Mouse (Mus musculus): ENCODE measurements around the gene Flcn. TPM values are rescaled to one million over a fixed set of nuclear protein-coding genes. Genes with fewer than 3 reads are reported as not detected.
A peak's percentile ranks its signal among the peaks of the same experiment; 100 is the strongest.

The Flcn gene
- polyA plus RNA-seq, 1 experiment from 2014 or later, result 32.2 TPM

DNA sequence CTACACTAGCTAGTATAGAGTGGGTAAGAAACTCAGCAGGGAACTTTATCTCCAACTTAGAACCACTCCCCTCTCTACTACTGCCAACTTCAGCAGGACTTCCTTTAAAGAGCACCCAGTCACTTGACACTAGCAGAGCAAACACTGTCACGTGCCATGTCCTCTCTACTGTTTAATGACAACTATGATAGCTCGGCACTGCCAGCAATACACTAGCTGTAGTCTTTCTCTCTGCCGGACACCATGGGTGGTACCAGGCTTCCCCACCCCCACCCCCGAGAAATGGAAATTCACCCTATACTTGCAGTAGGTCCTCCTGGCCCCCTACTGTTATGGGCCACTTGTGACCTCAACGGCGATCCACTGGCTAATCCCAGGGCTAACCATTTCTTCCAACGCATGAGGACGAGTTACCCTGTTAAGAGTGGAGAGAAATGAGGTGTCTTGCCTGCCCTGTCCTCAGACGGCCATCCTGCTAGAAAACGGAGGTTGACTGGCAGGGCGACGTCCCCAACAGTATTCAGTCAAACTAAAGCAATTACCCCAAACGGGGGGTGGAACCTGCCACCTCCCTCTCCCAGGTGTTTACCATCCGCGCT, 646 bp downstream of the Flcn start:
- Histone ChIP-seq H3K9me3 (ENCODE audit: control insufficient read depth, low read length) (no peaks in the 10 kb centered on the region), H3K36me3 (ENCODE audit: control insufficient read depth, insufficient read depth, low read length) (peaks cover 37% of the 10 kb centered on the region), H3K9ac (ENCODE audit: low read depth, low read length) (peak overlapping the region; percentile 92), H3K4me2 (ENCODE audit: low read depth, low read length) (peak overlapping the region; percentile 92), H3K27ac (replicated peaks; ENCODE audit: low read depth, low read length) (peak overlapping the region; percentile 96), H3K27me3 (replicated peaks; ENCODE audit: control insufficient read depth, insufficient read depth, low read length) (no peaks in the 10 kb centered on the region), H3K4me1 (ENCODE audit: control insufficient read depth, insufficient read depth, low read length) (peaks cover 15% of the 10 kb centered on the region), H3K4me3 (ENCODE audit: low read depth, low read length) (peak overlapping the region; percentile 65)
- ATAC-seq (ENCODE audit: low read depth) (no peak; the same call in 1 of the 2 replicates), DNase-seq (ENCODE audit: low spot score) (peak; percentile 67)
- 2% methylated on average over 15 of the region's 15 CpGs for WGBS

DNA sequence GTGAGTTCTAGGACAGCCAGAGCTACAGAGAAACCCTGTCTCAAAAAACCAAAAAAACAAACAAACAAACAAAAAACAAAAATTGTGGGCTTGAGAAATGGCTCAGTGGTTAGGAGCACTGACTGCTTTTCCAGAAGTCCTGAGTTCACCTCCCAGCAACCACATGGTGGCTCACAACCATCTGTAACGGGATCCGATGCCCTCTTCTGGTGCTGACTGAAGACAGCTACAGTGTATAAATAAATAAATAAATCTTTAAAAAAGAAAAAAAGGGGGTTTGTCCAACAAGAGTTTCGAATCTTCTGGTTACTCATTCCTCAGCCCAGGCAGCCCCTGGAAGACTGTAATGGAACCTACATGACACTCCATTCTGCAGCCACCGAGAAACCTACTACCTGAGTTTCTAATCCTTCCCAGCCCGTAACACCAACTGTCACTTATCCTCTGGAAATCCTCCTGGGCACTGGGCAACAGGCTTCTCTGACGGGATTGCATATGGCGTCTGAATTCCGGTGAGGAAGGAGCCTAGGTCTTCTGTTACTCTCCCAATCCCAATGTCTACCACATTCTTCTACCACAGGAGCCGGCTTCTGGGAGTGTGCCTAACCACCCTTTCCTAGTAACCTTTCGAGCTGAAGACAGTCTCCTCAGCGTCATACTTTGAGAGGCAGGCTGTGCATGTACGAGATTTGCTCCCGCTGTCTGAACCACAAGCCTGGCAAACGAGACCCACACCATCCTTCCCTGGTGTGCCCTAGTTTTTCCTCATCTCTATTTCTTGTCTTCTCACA, 1.5 kb downstream of the Flcn start:
- Histone ChIP-seq H3K9ac (ENCODE audit: low read depth, low read length) (peak overlapping the region; percentile 92), H3K36me3 (ENCODE audit: control insufficient read depth, insufficient read depth, low read length) (peaks cover 44% of the 10 kb centered on the region), H3K4me1 (ENCODE audit: control insufficient read depth, insufficient read depth, low read length) (peaks cover 15% of the 10 kb centered on the region), H3K4me3 (ENCODE audit: low read depth, low read length) (peak overlapping the region; percentile 65), H3K27me3 (replicated peaks; ENCODE audit: control insufficient read depth, insufficient read depth, low read length) (no peaks in the 10 kb centered on the region), H3K27ac (replicated peaks; ENCODE audit: low read depth, low read length) (peak overlapping the region; percentile 96; the same call in 1 of the 2 replicates), H3K4me2 (ENCODE audit: low read depth, low read length) (peak overlapping the region; percentile 92), H3K9me3 (ENCODE audit: control insufficient read depth, low read length) (no peaks in the 10 kb centered on the region)
- DNase-seq (ENCODE audit: low spot score) (no peak), ATAC-seq (ENCODE audit: low read depth) (no peak)
- WGBS, result 57% methylated on average over 14 of the region's 14 CpGs

DNA sequence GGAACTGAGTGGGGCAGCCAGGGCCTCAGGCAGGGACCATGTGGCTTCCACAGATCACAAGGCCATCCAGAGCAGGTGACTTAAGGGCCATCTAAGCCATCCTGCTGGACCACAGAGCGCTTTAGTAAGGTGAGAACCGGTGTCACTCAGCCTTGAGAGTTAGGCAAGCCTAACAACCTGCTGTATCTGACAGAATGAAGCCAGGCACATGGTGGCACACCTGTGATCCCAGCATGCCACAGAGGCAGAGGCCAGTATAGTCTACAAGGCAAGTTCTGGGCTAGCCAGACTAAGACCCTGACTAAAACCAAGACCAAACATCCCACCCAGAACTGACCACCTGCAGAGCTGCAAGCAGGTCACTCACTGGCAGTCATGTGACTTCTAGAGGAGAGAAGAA, 4.2 kb downstream of the Flcn start:
- Histone ChIP-seq H3K4me1 (ENCODE audit: control insufficient read depth, insufficient read depth, low read length) (peaks cover 10% of the 10 kb centered on the region), H3K4me2 (ENCODE audit: low read depth, low read length) (no peak overlapping the region), H3K27ac (replicated peaks; ENCODE audit: low read depth, low read length) (no peak overlapping the region), H3K27me3 (replicated peaks; ENCODE audit: control insufficient read depth, insufficient read depth, low read length) (no peaks in the 10 kb centered on the region), H3K4me3 (ENCODE audit: low read depth, low read length) (no peak overlapping the region), H3K36me3 (ENCODE audit: control insufficient read depth, insufficient read depth, low read length) (peaks cover 70% of the 10 kb centered on the region), H3K9me3 (ENCODE audit: control insufficient read depth, low read length) (no peaks in the 10 kb centered on the region), H3K9ac (ENCODE audit: low read depth, low read length) (no peak overlapping the region)
- no peak for ATAC-seq (ENCODE audit: low read depth)
- WGBS, result 83% methylated on average over 2 of the region's 2 CpGs
- no peak for DNase-seq (ENCODE audit: low spot score)

DNA sequence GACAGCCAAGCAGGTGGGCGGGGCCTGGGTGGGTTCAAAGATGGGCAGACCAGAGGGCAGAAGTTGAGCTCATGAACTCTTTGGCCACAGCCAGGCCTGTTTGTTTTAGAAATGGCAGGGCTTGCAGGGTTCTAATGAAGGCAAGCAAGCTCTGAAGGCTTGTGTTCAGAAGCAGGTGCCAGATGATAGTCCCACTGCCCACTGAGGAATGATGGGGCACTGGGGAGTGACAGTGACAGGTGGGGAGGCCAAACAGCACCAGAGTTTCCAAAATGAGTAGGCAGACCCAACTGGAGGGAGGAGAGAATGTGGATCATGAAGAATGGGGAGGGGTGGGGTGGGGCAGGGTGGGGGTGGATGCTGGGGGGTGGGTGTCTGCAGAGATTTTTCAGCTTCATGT, 4.6 kb downstream of the Flcn start:
- Histone ChIP-seq H3K4me2 (ENCODE audit: low read depth, low read length) (no peak overlapping the region), H3K4me1 (ENCODE audit: control insufficient read depth, insufficient read depth, low read length) (peaks cover 8% of the 10 kb centered on the region), H3K9me3 (ENCODE audit: control insufficient read depth, low read length) (no peaks in the 10 kb centered on the region), H3K36me3 (ENCODE audit: control insufficient read depth, insufficient read depth, low read length) (peaks cover 74% of the 10 kb centered on the region), H3K27ac (replicated peaks; ENCODE audit: low read depth, low read length) (no peak overlapping the region), H3K27me3 (replicated peaks; ENCODE audit: control insufficient read depth, insufficient read depth, low read length) (no peaks in the 10 kb centered on the region), H3K9ac (ENCODE audit: low read depth, low read length) (no peak overlapping the region), H3K4me3 (ENCODE audit: low read depth, low read length) (no peak overlapping the region)
- 83% methylated on average over 1 of the region's 1 CpGs for WGBS
- ATAC-seq (ENCODE audit: low read depth) (no peak), DNase-seq (ENCODE audit: low spot score) (peak; percentile 45)

DNA sequence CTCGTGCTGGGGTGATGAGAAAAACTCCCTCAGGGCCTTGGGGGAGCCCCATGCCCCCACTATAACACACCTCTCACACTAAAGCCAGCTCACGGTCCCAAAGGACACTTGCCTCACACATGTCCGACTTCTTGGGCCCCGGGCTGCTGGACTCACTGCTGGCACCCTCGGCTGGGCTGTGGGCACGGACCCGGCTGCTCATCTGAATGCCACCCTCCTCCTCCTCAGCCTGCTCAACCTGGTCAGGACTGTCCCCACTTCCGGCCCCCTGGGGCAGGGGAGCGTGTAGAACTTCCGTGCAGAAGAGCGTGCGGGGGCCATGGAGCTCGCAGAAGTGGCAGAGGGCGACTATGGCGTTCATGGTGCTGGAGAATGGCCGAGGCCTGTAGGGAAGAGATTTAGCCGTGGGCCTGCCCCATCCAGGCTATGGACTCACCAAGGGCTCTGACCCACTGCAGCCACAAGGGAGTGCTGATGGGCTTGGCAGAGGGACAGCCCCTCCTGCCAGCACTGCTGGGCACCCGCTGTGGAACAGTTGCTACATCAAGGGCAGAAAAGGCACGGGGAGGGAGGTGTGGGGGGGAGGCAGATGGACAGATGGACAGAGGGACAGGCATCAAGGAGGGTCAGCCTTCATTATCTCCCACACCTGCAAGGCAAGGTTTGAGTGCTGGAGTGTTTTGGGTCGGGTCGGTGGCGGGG, 5.3 kb downstream of the Flcn start:
- DNase-seq (ENCODE audit: low spot score) (no peak), ATAC-seq (ENCODE audit: low read depth) (no peak)
- H3K4me1 ChIP-seq (ENCODE audit: control insufficient read depth, insufficient read depth, low read length), result peaks cover 8% of the 10 kb centered on the region
- 91% methylated on average over 22 of the region's 22 CpGs for WGBS
- peaks cover 81% of the 10 kb centered on the region for H3K36me3 ChIP-seq (ENCODE audit: control insufficient read depth, insufficient read depth, low read length)
- H3K4me3 ChIP-seq (ENCODE audit: low read depth, low read length), result no peak overlapping the region
- H3K4me2 ChIP-seq (ENCODE audit: low read depth, low read length), result no peak overlapping the region
- H3K9ac ChIP-seq (ENCODE audit: low read depth, low read length), result no peak overlapping the region
- H3K27ac ChIP-seq (replicated peaks; ENCODE audit: low read depth, low read length), result no peak overlapping the region
- no peaks in the 10 kb centered on the region for H3K27me3 ChIP-seq (replicated peaks; ENCODE audit: control insufficient read depth, insufficient read depth, low read length)
- no peaks in the 10 kb centered on the region for H3K9me3 ChIP-seq (ENCODE audit: control insufficient read depth, low read length)

DNA sequence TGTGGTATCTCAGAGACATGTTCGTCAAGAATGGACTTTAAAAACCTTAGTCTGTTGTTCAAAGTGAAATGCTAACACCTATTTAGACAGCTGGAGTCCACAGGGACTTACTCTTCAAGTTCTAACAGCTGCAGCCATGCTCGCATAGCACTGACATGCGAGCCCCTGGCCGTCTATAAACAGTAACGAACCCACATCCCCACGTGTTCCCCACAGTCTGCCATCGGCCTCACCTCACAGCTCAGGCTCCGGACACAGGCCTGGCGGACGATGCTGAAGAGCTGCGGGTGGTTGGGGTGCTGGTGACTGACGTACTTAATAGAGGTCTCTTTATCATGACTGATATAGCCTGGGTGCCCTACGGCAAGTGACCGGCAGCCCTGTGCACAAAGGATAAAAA, 6.3 kb downstream of the Flcn start:
- Histone ChIP-seq H3K4me1 (ENCODE audit: control insufficient read depth, insufficient read depth, low read length) (peaks cover 3% of the 10 kb centered on the region), H3K27ac (replicated peaks; ENCODE audit: low read depth, low read length) (no peak overlapping the region), H3K4me3 (ENCODE audit: low read depth, low read length) (no peak overlapping the region), H3K9ac (ENCODE audit: low read depth, low read length) (no peak overlapping the region), H3K9me3 (ENCODE audit: control insufficient read depth, low read length) (no peaks in the 10 kb centered on the region), H3K27me3 (replicated peaks; ENCODE audit: control insufficient read depth, insufficient read depth, low read length) (no peaks in the 10 kb centered on the region), H3K36me3 (ENCODE audit: control insufficient read depth, insufficient read depth, low read length) (peaks cover 92% of the 10 kb centered on the region), H3K4me2 (ENCODE audit: low read depth, low read length) (no peak overlapping the region)
- WGBS, result 85% methylated on average over 14 of the region's 14 CpGs
- peak; percentile 48 for DNase-seq (ENCODE audit: low spot score)
- no peak for ATAC-seq (ENCODE audit: low read depth)

DNA sequence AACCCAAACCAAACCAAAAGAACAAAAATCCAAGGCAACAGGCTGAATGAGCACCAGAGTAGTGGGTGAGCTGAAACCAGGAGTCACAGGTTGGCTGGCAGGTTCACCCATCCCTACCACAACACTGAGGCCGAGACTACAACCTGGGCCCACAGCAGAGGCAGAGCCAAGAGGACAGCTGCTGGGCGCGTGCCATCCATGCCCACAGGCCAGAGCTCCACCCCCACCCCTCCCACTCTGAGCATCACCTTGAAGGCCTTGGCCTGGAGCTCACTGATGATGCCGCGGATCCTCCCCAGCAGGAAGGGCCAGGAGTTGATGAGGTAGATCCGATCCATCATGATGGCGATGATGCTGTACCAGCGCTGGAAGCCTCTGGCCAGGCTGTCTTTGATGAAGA, 7.9 kb downstream of the Flcn start:
- Histone ChIP-seq H3K27ac (replicated peaks; ENCODE audit: low read depth, low read length) (no peak overlapping the region), H3K9ac (ENCODE audit: low read depth, low read length) (no peak overlapping the region), H3K36me3 (ENCODE audit: control insufficient read depth, insufficient read depth, low read length) (peaks cover 98% of the 10 kb centered on the region), H3K9me3 (ENCODE audit: control insufficient read depth, low read length) (no peaks in the 10 kb centered on the region), H3K27me3 (replicated peaks; ENCODE audit: control insufficient read depth, insufficient read depth, low read length) (no peaks in the 10 kb centered on the region), H3K4me3 (ENCODE audit: low read depth, low read length) (no peak overlapping the region), H3K4me2 (ENCODE audit: low read depth, low read length) (no peak overlapping the region), H3K4me1 (ENCODE audit: control insufficient read depth, insufficient read depth, low read length) (no peaks in the 10 kb centered on the region)
- DNase-seq (ENCODE audit: low spot score) (no peak), ATAC-seq (ENCODE audit: low read depth) (no peak)
- 94% methylated on average over 5 of the region's 8 CpGs for WGBS

DNA sequence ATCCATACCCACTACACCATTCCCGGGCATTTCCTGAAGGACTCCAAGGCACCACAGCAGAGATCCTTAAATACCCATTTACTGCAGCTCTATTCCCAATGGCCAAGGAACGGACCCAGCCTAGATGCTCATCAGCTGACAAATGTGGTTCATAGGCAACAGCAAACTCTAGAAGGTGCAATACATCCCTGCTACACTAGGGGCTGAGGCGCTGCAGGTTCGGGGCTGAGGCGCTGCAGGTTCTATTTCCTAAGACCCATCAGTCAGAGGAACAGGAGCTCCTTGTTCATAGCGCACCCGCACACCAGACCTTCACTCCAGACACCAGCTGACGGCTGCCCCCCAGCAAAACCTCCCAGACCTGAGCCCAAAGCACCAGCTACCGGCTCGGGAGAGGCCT, 9.4 kb downstream of the Flcn start:
- H3K9ac ChIP-seq (ENCODE audit: low read depth, low read length), result no peak overlapping the region
- no peak for ATAC-seq (ENCODE audit: low read depth)
- peaks cover 98% of the 10 kb centered on the region for H3K36me3 ChIP-seq (ENCODE audit: control insufficient read depth, insufficient read depth, low read length)
- H3K4me3 ChIP-seq (ENCODE audit: low read depth, low read length), result no peak overlapping the region
- 93% methylated on average over 10 of the region's 10 CpGs for WGBS
- no peaks in the 10 kb centered on the region for H3K9me3 ChIP-seq (ENCODE audit: control insufficient read depth, low read length)
- no peak for DNase-seq (ENCODE audit: low spot score)
- H3K4me2 ChIP-seq (ENCODE audit: low read depth, low read length), result no peak overlapping the region
- no peaks in the 10 kb centered on the region for H3K4me1 ChIP-seq (ENCODE audit: control insufficient read depth, insufficient read depth, low read length)
- H3K27me3 ChIP-seq (replicated peaks; ENCODE audit: control insufficient read depth, insufficient read depth, low read length), result no peaks in the 10 kb centered on the region
- no peak overlapping the region for H3K27ac ChIP-seq (replicated peaks; ENCODE audit: low read depth, low read length)

Data from embryonic facial prominence, embryonic 14.5 days (tissue).